Mouse (Mus musculus) embryonic fibroblast, embryonic 13.5 days (primary cell): ENCODE results near the gene Sigmar1.
"Not testable (repeated sequence)": the region's sequence is repeated elsewhere in the genome, so short reads cannot be mapped to it uniquely, and the experiment has no call there.

Source experiments
- CTCF ChIP-seq: IDR thresholded peaks from 2 replicates; pipeline ENCODE4 v1.5.1; 2011; ENCODE audit warnings: mild to moderate bottlenecking, control low read depth, low read length, moderate library complexity, borderline replicate concordance; ENCODE audit not compliant: insufficient read depth
- POLR2A ChIP-seq: IDR thresholded peaks from 2 replicates; pipeline ENCODE4 v1.6.1; 2011; ENCODE audit warnings: low read depth, mild to moderate bottlenecking, control low read depth, low read length, moderate library complexity

- TF ChIP-seq CTCF, POLR2A: not testable (repeated sequence)
Measured at GRCm38 (mm10) chr4:41693511-41693910, 62.4 kb downstream of the Sigmar1 start.
